Mouse (Mus musculus) retina, embryonic 14.5 days (tissue): Measurements from ENCODE around the gene Dtd2.

ENCODE experiments used
- DNase-seq: peaks from one replicate; pipeline ENCODE4 v3.0.0-alpha.2; 2015; ENCODE audit warnings: low spot score

The Dtd2 gene

DNA sequence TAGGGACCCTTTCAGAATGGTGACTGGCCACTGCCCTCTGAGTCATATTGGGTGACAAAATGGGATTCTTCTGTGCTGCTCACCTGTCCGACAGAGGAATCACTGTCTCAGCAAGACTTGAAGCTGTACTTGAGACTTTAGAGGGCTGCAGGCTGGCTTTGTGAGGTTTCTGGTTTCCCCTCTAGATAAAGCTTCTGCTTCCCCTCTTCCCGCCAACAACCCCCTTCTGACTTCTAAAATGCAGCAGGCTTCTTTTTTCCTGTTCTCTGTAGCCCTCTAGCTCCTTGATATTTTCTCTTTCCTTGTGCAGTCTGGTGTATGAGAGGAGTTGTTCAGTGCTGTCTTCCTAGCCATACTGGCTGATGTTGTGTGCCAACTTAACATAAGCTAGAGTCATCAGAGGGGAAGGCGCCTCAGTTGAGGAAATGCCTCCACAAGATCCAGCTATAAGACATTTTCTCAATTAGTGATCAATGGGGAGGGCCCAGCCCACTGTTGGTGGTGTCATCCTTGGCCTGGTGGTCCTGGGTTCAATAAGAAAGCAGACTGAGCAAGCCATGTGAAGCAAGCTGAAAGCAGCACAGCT lies 21.0 kb downstream of the Dtd2 start:
- DNase-seq = no peak

DNA sequence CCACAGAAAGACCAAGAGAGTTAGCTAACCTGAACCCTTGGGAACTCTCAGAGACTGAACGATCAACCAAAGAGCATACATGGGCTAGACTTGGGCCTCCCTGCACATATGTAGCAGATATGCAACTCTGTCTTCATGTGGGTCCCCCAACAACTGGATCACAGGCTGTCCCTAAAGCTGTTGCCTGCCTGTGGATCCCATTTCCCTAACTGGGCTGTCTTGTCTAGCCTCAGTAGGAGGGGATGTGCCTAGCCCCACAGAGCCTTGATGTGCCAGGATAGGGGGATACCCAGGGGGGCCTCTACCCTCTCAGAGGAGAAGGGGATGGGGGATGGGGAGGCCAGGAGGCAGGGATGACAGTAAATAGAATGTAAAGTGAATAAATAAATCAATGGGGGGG lies 22.7 kb downstream of the Dtd2 start:
- DNase-seq = no peak

DNA sequence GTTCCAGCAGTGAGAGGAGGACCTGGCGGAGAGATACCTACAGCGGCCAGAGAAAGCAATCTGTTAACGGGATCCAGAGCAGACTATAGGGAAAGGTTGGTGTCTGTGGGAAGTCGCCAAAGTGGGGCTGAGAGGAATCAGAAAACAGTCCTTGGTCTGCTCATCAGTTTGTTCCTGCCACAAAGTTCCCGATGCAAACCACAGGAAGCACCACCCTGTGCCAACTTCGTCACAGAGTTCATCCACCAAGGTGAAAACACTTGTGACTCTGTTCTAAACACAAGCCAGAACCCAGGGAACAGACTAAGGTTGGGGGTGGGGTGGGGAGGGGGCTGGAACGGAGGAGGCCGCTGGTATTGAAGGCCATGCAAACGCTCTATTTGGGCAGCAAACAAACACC lies 29.8 kb downstream of the Dtd2 start:
- DNase-seq = no peak

DNA sequence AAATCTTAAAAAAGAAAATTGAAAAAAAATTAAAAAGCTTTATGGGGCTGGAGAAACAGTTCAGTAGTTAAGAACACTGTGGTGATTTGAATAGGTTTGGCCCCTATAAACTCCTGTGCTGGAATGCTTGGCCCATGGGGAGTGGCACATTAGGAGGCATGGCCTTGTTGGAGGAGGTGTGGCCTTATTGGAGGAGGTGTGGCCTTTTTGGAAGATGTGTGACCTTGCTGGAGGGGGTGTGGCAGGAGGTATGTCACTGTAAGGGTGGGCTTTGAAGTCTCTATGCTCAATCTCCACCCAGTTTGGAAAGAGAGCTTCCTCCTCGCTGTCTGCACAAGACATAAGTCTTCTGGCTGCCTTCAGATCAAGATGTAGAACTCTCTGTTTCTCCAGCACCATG lies 31.9 kb downstream of the Dtd2 start:
- no peak for DNase-seq

DNA sequence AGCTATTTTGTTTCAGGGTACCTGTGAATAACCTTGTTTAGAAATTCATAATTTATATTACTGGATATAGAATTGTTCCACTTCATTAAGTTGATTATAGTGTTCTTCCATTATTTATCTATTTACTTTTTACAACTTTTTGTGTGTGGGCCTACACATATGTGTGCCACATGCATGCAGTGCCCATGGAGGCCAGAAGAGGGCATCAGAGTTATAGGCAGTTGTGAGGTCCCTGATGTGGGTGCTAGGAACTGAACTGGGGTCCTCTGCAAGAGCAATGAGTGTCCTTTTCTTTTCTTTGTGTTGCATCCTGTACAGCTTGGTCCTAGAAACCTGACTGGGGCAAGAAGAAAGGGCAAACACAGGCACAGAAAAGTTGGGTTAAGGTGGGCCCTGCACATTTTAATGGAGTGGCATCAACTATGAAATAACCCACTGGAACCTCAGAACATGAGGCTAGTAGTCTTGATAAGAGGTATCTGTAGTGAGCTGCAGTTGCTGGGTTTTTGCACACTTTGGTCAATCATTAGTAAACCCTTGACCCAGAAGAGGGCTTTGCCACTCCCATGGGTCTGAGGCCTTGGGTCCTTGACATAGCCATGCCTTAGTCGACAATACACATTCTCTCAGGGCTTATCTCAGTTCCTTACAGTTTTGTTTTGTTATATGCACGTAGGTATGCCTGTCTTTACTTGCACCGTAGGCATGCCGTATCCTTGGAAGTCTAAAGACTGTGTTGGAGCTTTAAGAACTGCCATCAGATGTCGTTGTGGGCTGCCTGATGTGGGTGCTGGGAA lies 33.8 kb downstream of the Dtd2 start:
- no peak for DNase-seq

DNA sequence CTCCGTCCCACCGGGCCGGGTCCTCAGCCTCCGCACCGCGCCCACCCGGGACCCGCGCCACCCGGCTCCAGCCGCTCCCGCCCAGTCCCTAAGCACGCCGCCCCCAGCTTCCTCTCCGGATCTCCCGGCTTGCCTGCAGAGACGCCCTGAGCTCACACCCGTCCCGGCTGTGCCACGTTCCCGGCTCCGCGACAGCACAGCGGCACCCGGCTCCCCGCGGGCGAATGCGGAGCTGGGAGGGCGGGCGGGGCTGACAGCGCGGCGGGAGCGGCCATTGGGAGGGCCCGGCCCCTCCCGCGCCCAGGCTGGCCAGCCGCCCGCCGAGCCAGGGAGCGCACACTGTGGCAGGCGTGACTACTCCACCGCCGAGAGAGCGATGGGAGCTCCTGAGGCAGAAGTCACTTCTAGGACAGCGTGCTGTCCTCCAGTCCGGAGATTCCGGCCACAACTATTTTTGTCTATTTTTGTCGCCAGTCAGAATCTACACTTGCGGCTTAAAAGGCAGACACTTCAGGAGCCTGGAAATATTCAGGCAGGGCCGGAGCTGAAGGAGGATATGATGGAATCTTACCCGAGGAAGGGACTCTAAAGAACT lies 35.1 kb downstream of the Dtd2 start, which contains the start of gene Heatr5a:
TSS of gene Heatr5a (minus strand) at position 252 of the 595 bp plus-strand sequence.
- DNase-seq = peak; percentile 87

DNA sequence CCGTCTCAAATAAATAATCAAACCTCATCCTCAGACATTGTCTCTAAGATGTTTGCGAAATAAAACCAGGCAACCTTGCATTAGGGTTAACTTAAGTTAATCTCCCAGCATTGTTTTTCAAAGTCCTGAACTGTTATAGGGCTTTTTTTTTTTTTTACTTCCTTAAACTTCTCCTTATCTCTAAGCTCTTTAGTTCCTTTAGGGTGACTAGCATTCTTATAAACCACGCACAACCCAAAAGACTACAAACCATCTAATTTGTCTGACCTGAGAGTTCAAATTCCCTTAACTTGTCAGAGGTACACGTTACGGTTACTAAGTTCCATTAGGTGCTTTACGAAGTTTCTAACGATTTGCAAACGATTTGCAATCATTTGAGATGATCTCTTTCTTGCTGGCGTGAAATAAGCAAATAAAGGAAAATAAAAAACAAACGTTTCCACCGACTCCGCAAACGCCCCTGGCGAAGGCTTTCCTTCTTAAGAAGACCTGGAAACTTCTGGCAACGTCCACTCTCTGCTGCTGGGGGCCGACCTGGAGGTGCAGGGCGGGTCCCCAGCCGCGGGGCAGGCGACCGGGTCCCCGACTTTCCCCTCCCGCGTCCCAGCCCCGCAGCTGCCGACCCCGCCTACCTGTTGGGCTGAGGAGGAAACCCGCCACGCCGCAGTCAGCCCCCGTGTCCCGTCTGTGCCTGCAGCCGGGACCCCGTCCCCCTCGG lies 35.8 kb downstream of the Dtd2 start:
- DNase-seq = no peak

DNA sequence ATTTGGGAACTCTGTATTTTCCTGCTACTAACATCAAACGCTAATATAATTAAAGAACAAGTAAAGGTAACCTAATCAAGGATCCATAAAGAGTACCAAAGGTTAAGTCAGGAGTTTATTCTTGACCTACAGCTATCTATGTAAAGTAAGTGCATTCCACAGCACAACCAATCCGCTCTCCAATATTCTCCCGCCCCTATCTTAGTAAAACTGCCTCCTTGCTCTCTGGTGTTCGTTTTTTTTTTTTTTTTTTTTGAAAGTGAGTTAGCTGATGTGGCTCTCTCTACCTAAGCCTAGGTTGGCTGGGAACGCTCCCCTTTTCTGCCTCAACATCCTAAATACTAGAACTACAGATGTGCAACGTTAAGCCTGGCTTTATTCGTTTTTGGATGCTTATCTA lies 36.4 kb downstream of the Dtd2 start:
- DNase-seq = peak; percentile 4

DNA sequence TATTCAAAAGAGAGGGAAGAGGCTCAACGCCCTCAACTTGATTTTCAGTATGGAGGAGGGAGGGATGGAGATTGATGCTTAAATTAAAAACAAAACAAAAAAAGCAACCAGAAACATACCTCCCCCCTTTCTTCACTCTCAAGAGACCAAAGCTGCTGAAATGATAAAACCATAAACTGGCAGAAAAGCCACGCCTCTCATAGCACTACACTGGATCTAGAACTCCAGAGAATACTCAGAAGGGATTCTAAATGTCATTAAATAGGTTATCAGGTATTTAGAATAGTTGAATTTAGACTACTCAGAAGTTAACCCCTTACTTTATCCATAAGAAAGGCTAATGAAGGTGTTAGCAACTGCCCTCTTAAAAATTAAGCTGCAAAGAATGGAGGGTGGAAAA lies 37.2 kb downstream of the Dtd2 start:
- no peak for DNase-seq

DNA sequence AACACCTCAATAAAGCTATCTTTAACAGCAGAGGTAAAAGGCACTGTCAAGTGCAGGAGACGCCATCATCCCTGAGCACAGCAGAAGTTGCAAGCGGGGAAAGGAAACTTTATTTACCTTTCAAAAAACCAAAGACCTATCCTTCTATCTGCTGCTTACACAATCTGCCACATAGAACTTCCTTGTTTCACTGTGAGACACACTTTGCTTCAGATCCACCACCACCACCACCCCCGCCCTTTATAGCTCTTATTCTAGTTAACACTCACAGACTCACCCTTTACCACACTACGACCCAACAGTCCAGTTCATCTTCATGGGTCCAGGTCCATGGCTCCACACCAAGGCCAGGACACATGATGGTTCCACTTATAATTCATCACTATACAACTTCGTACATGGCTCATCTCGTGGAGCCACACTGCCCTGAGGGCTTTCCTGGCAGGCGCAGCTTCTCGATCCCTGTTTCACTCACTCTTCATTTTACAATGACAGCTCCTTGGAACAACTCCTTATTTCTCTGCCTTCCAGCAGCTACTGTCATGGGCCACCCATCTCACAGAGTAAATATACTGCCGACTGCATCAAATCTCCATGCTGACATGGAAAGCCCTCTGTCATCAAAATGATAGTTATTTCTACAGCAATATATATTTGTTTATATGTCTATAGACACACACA lies 38.2 kb downstream of the Dtd2 start:
- DNase-seq = no peak

DNA sequence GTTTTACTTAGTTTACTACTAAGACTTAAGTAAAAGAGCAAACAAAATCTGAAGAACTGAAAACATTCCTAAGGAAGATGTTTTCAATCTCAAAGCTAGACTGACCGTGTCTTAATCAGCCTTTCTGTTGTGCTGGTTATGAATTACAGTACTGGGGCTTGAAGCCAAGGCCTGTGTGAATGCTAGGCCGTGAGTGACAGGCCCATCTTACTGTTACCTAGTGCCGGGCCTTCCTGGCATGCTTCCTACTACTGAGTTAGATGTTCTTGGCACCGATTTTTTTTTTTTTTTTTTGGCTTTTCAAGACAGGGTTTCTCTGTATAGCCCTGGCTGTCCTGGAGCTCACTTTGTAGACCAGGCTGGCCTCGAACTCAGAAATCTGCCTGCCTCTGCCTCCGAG lies 48.7 kb downstream of the Dtd2 start:
- no peak for DNase-seq

DNA sequence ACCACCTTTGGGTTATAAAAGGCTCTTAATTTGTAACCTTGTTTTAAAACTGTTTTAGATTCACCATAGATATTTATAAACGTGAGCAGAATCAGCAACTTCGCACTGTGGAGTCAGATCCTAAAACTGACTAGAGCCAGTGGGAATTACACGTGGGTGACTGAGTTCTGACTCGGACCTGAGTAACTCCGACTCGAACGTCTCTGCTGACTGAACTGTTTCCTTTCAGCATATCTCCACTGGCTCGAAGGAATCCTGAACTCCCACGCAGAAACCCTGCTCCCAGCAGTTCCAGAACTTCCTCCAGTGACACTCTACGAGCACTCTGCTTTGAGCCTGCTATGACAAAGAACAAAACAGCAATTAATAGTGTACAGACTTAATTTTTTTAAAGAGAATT lies 54.0 kb downstream of the Dtd2 start:
- DNase-seq = no peak

DNA sequence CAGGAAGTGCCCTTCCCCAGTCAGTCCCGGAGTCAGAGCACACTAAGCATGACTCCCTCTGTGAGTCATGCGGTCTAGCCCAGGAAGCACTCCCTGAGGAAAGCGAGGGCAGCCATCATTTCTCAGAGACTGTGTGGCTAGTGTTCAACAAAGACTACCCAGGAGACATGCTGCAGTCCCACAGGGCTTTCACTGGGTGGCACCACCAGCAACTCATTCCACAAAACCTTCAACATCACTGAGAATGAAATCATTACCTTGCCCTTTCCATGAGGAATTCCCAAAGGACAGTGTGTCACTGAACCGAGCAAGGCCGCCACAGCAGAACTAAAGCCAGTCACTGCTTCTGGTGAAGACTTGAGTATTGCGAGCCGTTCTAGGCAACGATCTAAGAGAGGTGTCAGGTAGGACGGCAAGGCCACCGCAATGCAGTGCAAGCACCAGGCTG lies 58.8 kb downstream of the Dtd2 start:
- peak; percentile 5 for DNase-seq

DNA sequence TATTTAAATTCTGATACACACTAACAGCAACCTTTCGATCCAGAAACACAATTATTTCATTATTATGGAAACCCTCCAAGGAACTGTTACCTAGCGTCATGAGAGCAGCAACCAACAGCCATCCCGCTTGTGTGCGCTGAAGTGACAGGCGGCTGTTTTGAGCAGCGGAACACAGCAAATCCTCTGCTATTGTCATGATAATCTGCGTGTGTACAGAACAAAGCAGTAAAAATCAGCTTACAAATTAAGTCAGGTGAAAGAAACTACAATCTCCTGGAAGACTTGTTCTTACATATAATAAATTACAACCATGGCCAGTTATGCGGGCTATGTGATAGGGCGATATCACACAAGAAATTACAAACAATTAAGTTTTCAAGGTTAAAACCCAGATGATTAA lies 61.0 kb downstream of the Dtd2 start:
- DNase-seq = no peak

DNA sequence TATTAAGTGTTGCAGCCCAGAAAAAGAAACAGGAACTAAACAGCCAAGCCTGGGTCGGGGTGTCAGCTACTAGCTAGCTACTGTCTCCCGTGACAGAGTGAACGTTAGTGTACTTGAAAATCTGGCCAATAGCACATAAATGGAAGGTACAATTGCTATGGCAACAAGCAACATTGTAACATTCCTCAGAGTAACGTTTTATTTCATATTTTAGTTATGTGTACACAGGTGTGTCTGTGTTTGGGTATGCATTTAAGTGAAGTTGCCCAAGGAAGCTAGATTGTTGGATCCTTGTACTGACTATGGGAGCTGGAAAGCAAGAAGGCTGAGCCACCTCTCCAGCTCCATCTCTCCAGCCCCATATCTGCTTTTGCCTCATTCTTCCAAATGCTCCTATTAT lies 66.5 kb downstream of the Dtd2 start:
- no peak for DNase-seq
